Mouse (Mus musculus): Measurements from ENCODE around the gene Sema6d.

DNA sequence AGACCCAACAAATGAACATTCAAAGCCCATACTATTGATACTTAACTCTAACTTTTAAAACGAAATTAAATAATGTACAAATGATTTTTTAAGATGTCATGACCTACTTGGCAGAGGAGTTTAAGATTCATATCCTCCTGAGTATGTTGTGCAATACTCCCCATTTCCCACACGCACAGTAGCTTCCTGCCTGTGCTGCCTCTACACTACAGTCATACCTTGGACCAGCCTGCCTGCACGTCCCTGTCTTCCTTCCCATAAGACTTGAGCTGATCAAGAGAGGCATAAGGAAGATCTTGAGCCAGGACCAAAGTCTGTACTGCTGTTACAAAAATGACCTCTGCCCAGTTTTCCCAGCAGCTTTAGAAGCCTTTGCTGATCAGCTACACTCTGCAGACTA is 509.2 kb downstream of the Sema6d start:
- TF ChIP-seq CTCF (IDR thresholded peaks at IDR 0.05; ENCODE audit: insufficient read depth, low read length) (no peak), POLR2A (IDR thresholded peaks at IDR 0.05; ENCODE audit: borderline replicate concordance, extremely low read depth, low read depth, low read length) (no peak)

Data from lung, adult 2 months (tissue).